Mouse (Mus musculus): ENCODE data around the gene Ilf3.

GRCm38 (mm10) chr9:21428178-21428577, 60.5 kb downstream of the Ilf3 start:
- TF ChIP-seq CTCF (IDR thresholded peaks at IDR 0.05; ENCODE audit: low read depth) (no peak), EP300 (IDR thresholded peaks at IDR 0.05; ENCODE audit: low read depth) (no peak)

All from liver, embryonic 14.5 days (tissue).